Comparison of ENCODE assay signal across 19 mouse cellular contexts in the genomic region with DNA sequence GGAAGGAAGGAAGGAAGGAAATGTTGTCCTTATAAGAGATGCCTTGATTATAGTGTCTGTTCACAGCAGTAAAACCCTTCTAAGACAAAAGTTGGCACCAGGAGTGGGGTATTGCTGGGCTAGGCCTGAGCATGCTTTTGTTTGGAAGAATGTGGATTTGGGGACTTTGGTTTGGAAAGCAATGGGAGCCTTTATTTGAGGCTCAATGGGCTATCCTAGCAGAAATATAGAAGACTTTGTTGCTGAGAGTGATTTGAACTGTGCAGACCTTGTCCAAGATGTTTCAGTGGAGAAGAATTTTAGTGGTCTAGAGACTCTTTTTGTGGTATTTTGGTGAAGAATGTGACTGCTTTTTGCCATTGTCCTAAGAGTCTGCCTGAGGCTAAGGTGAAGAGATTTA.
"Had no signal": no experiment of that assay in that cellular context is flagged by ENCODE, and none has a peak within 500 bp of the region (broad histone marks: within the 10 kb centered on the region; RNA-seq: fewer than 3 reads in every experiment).

No protein-coding gene starts in this region.

- ATAC-seq: forebrain, embryonic 13.5 days; forebrain, embryonic 14.5 days; forebrain, embryonic 15.5 days; forebrain, embryonic 16.5 days; forebrain, postnatal 0 days had no signal

- DNase-seq: cerebellum, adult 9-11 months; cerebellum, postnatal 10 days; cerebellum, postnatal 14 days; cerebellum, postnatal 25 days; cerebellum, postnatal 36 days; embryo, embryonic 11 days; forebrain, postnatal 0 days; gastrocnemius, adult 2 months; gastrocnemius, postnatal 10 days; gastrocnemius, postnatal 14 days; gastrocnemius, postnatal 25 days; gastrocnemius, postnatal 36 days; heart, adult 11 months; heart, adult 18-20 months; heart, adult 2 months had no signal
